Mouse (Mus musculus): ENCODE measurements around the gene Mxi1.

DNA sequence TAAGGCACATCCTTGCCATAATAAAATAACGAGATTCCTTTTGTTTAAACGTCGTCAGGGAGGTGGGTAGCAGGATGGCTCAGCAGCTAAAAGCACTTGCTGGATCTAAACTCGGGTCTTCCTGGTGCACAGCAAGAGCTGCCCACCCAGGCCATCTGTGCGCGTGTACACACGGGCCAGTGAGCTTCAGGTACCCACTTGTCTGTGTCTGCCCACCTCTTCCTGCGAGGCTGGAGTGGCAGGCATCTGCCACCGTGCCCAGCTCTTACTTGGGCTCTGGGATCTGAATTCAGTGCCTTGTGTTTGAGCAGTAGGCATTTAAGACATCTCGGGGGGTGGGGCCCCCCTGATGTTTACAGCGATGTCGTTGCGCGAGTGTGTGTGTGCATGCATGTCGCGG is 44.7 kb downstream of the Mxi1 start:
- TF ChIP-seq CTCF (IDR thresholded peaks at IDR 0.05; ENCODE audit: low read depth, low read length) (no peak), POLR2A (IDR thresholded peaks at IDR 0.05; ENCODE audit: insufficient read depth, low read length) (no peak)
